In the genomic region with DNA sequence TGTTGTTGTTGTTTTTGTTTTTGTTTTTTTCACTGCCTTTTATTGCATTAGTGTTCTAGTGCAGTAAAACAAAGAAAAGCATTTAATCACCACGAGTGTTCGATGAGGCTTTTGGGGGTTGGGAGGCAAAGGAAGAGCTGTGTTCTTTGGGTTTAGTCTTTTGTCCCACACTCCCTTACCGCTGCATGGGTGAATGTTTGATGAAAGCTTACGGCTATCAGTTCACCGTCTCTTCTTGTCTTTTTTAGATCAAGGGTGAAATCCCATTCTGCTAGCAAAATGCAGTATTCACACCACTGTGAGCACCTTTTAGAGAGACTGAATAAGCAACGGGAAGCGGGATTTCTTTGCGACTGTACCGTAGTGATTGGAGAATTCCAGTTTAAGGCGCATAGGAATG, we compare ENCODE assay signal across 8 mouse cellular contexts. TPM values are rescaled to one million over a fixed set of nuclear protein-coding genes. Genes with fewer than 3 reads are reported as not detected.
DNase-seq lines count a peak whose midpoint lies in the region; ATAC-seq lines count a peak whose summit lies in the region.

No protein-coding gene starts in this region.

- peak overlapping the region; percentile 76 for H3K9ac ChIP-seq in neural tube, embryonic 11.5 days (ENCODE audit: low read length)
- peak overlapping the region; percentile 83; the same call in 1 of the 2 replicates for H3K9ac ChIP-seq in limb, embryonic 15.5 days
- peak overlapping the region; percentile 93 for H3K9ac ChIP-seq in stomach, embryonic 16.5 days (ENCODE audit: low read length)

- no peaks in the 10 kb centered on the region; the same call in 1 of the 2 replicates for H3K36me3 ChIP-seq in neural tube, embryonic 11.5 days (ENCODE audit: control insufficient read depth, insufficient read depth, low read length)
- H3K36me3 ChIP-seq in limb, embryonic 15.5 days: peaks cover 24% of the 10 kb centered on the region
- H3K36me3 ChIP-seq in stomach, embryonic 16.5 days (ENCODE audit: control insufficient read depth, insufficient read depth, low read length): peaks cover 19% of the 10 kb centered on the region

- H3K27me3 ChIP-seq in neural tube, embryonic 11.5 days (ENCODE audit: control insufficient read depth, insufficient read depth, low read length): no peaks in the 10 kb centered on the region
- H3K27me3 ChIP-seq in limb, embryonic 15.5 days: 0 out of 2 replicates have a peak, but pooled peaks cover 3% of the 10 kb centered on the region
- no peaks in the 10 kb centered on the region for H3K27me3 ChIP-seq in stomach, embryonic 16.5 days (ENCODE audit: control insufficient read depth, insufficient read depth, low read length)

- DNase-seq in cerebellum, adult 9-10 months: peak; percentile 42
- no peak for DNase-seq in cerebellum, adult 9-11 months
- DNase-seq in neural tube, embryonic 11.5 days (ENCODE audit: low spot score): no peak
- DNase-seq in neural tube, embryonic 10.5 days (ENCODE audit: extremely low spot score, low spot score): no peak
- no peak for DNase-seq in embryo, embryonic 9.5 days (ENCODE audit: extremely low spot score)
- DNase-seq in cerebellum, adult 11-12 months: no peak

- peaks cover 6% of the 10 kb centered on the region; the same call in 1 of the 2 replicates for H3K4me1 ChIP-seq in neural tube, embryonic 11.5 days (ENCODE audit: control insufficient read depth, insufficient read depth, low read length)
- peaks cover 17% of the 10 kb centered on the region for H3K4me1 ChIP-seq in limb, embryonic 15.5 days
- H3K4me1 ChIP-seq in stomach, embryonic 16.5 days (ENCODE audit: control insufficient read depth, insufficient read depth, low read length): peaks cover 17% of the 10 kb centered on the region

- WGBS in neural tube, embryonic 11.5 days: 36% methylated on average over 10 of the region's 10 CpGs
- WGBS in limb, embryonic 15.5 days: 37% methylated on average over 10 of the region's 10 CpGs
- 35% methylated on average over 10 of the region's 10 CpGs for WGBS in stomach, embryonic 16.5 days

- no peak overlapping the region for H3K27ac ChIP-seq in neural tube, embryonic 11.5 days (ENCODE audit: low read depth, low read length)
- H3K27ac ChIP-seq in limb, embryonic 15.5 days: no peak overlapping the region
- H3K27ac ChIP-seq in stomach, embryonic 16.5 days (ENCODE audit: low read length): no peak overlapping the region

- H3K9me3 ChIP-seq in neural tube, embryonic 11.5 days (ENCODE audit: control insufficient read depth, low read length): no peaks in the 10 kb centered on the region
- H3K9me3 ChIP-seq in limb, embryonic 15.5 days: no peaks in the 10 kb centered on the region
- no peaks in the 10 kb centered on the region for H3K9me3 ChIP-seq in stomach, embryonic 16.5 days (replicated peaks; ENCODE audit: control insufficient read depth, low read length)

- peak overlapping the region; percentile 88 for H3K4me3 ChIP-seq in neural tube, embryonic 11.5 days (ENCODE audit: low read depth, low read length)
- peak overlapping the region; percentile 73 for H3K4me3 ChIP-seq in limb, embryonic 15.5 days
- H3K4me3 ChIP-seq in stomach, embryonic 16.5 days (replicated peaks; ENCODE audit: low read length): peak overlapping the region; percentile 78

- peak overlapping the region; percentile 69 for H3K4me2 ChIP-seq in neural tube, embryonic 11.5 days (ENCODE audit: low read depth)
- H3K4me2 ChIP-seq in limb, embryonic 15.5 days: peak overlapping the region; percentile 82
- H3K4me2 ChIP-seq in stomach, embryonic 16.5 days (ENCODE audit: low read depth, low read length): peak overlapping the region; percentile 73

- no peak for ATAC-seq in neural tube, embryonic 11.5 days (ENCODE audit: insufficient read depth, low FRiP score, low TSS enrichment)
- ATAC-seq in limb, embryonic 15.5 days (ENCODE audit: insufficient number of reproducible peaks, low FRiP score, low TSS enrichment, low read depth): no peak
- no peak for ATAC-seq in stomach, embryonic 16.5 days (ENCODE audit: insufficient read depth, low FRiP score)

RNA-seq across cellular contexts. Expression of a gene that starts 1.4 kb away (rescaled TPM):
- 41.9 and 44.6 TPM in 2 replicates for polyA plus RNA-seq in neural tube, embryonic 11.5 days (2014; fragmentation: Nextera tagmentation; extraction: Ambion mirVana)
- polyA plus RNA-seq in limb, embryonic 15.5 days (2015; fragmentation: Nextera tagmentation; extraction: Ambion mirVana): 30.4 and 31.5 TPM in 2 replicates
- 28.0 and 28.9 TPM in 2 replicates for polyA plus RNA-seq in stomach, embryonic 16.5 days (2015; fragmentation: Nextera tagmentation; extraction: Ambion mirVana)

RNA-seq across cellular contexts. Expression of a gene that starts 3.5 kb away (rescaled TPM):
- polyA plus RNA-seq in neural tube, embryonic 11.5 days (2014; fragmentation: Nextera tagmentation; extraction: Ambion mirVana): 0.31 and 0.37 TPM in 2 replicates
- polyA plus RNA-seq in limb, embryonic 15.5 days (2015; fragmentation: Nextera tagmentation; extraction: Ambion mirVana): not detected in 2 replicates
- 0.11 and 0.41 TPM in 2 replicates for polyA plus RNA-seq in stomach, embryonic 16.5 days (2015; fragmentation: Nextera tagmentation; extraction: Ambion mirVana)

RNA-seq across cellular contexts. Expression of a gene that starts 41.1 kb away (rescaled TPM):
- 0.16 TPM in 1 of 2 replicates, not detected in the other for polyA plus RNA-seq in neural tube, embryonic 11.5 days (2014; fragmentation: Nextera tagmentation; extraction: Ambion mirVana)
- polyA plus RNA-seq in limb, embryonic 15.5 days (2015; fragmentation: Nextera tagmentation; extraction: Ambion mirVana): not detected in 2 replicates
- polyA plus RNA-seq in stomach, embryonic 16.5 days (2015; fragmentation: Nextera tagmentation; extraction: Ambion mirVana): not detected in 2 replicates

RNA-seq across cellular contexts. Expression of a gene that starts 44.4 kb away (rescaled TPM):
- 1.2 and 1.6 TPM in 2 replicates for polyA plus RNA-seq in neural tube, embryonic 11.5 days (2014; fragmentation: Nextera tagmentation; extraction: Ambion mirVana)
- polyA plus RNA-seq in limb, embryonic 15.5 days (2015; fragmentation: Nextera tagmentation; extraction: Ambion mirVana): 0.42 and 0.89 TPM in 2 replicates
- polyA plus RNA-seq in stomach, embryonic 16.5 days (2015; fragmentation: Nextera tagmentation; extraction: Ambion mirVana): 0.59 and 0.65 TPM in 2 replicates

RNA-seq across cellular contexts. Expression of a gene that starts 55.4 kb away (rescaled TPM):
- polyA plus RNA-seq in neural tube, embryonic 11.5 days (2014; fragmentation: Nextera tagmentation; extraction: Ambion mirVana): 31.8 and 32.1 TPM in 2 replicates
- polyA plus RNA-seq in limb, embryonic 15.5 days (2015; fragmentation: Nextera tagmentation; extraction: Ambion mirVana): 37.7 and 38.4 TPM in 2 replicates
- 57.4 and 64.1 TPM in 2 replicates for polyA plus RNA-seq in stomach, embryonic 16.5 days (2015; fragmentation: Nextera tagmentation; extraction: Ambion mirVana)
